Mouse (Mus musculus) kidney, postnatal 14 days (tissue): ENCODE results near the gene Eif2b5.

Experiments
- DNase-seq: peaks from one replicate; pipeline ENCODE4 v3.0.0; 2022; ENCODE audit warnings: mixed read lengths

The Eif2b5 gene

DNA sequence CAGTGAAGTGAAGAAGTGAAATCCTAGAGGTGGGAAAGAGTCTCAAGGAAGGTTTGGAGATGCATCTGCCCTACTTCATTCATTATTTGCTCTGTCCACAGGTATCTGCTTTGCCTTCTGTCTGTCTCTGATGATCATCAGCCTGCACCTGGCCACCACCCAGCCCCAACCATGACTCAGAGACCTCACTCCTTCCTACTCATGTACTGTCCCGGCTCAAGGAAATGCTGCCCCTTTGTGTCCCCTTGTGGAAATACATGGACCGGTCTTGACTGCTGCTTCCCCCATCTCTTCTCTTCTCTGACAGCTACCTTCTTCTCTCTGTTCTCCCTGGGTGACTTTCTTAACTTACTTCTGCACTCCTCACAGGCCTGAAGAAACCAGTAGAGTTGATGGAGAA is 8.0 kb upstream of the Eif2b5 start:
- DNase-seq = no peak

- no peak for DNase-seq
Measured at GRCm38 (mm10) chr16:20491301-20491700, 7.3 kb upstream of the Eif2b5 start.

- DNase-seq = no peak
Measured at GRCm38 (mm10) chr16:20493452-20493851, 5.2 kb upstream of the Eif2b5 start.

DNA sequence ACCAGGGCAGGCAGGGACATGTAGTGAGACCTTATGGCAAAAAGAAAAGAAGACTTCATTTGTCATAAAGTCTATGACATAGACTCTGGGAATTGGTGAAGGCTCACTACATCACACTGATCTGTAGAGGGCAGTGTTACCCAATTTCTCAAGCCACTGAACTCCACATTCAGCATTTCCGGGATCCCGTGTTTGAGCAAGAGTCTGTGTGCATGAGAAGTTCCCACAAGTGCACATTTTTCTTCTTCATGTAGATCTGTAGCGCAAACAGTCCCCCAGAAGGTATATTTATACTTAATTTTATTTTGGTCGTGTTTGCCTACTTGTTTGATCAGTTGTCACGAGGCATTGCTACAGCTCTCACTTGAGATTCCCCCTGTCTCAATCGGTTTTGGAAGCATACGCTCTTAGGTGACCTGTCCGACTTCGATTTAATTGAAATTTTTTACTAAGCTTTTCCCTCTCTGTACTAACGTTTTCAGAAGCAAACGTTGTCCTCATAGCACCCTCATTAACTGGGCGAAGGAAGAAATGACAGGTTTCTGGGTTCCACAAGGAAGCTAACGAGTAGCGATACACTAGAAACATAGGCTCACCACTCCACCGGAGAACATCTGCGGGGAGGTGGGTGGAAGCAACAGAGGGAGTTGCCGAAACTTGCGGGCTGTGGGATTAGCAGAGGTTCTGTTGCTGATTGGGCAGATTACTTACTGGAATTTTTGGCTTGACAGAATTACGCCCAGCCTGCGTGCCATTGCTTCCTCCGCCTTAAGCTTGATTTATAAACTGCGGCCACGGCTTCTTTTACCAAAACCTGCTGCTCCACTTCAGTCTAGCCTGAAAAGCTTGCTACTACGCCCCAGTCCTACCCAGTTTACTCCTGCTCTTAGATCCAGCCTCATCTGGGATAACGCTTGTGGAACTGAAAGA is 1.7 kb upstream of the Eif2b5 start:
- DNase-seq = peak; percentile 79

DNA sequence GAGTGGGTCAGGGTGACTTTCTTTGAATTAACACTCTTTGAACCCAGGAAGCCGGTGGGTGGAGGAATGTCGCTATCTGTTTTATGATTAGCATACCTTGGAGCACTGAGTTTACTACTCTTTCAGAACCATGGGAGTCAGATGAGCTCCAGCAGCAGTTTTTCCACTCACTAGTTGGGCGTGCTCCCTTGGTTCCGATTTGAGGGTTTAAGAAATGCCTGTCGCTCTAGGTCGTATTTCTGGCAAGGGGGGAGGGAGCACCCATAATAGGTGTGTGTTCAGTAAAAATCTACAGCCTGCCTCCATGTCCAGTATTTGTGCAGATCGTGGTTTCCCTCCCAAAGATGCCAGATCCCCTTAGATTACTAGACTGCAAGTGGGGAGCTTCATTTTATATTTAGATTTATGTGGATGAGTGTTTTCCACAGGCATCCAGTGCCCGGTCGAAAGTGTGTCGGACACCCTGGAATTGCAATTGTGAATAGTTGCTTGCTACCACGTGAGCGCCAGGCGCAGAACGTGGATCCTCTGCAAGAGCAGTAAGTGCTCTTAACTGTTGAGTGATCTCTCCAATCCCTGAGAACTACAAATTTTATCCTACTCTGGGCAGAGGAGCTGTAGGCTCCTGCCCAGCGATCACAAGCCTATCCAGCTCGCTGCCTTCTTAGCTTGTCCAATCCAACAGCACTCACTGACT is 489 bp upstream of the Eif2b5 start:
- DNase-seq = peak; percentile 37

DNA sequence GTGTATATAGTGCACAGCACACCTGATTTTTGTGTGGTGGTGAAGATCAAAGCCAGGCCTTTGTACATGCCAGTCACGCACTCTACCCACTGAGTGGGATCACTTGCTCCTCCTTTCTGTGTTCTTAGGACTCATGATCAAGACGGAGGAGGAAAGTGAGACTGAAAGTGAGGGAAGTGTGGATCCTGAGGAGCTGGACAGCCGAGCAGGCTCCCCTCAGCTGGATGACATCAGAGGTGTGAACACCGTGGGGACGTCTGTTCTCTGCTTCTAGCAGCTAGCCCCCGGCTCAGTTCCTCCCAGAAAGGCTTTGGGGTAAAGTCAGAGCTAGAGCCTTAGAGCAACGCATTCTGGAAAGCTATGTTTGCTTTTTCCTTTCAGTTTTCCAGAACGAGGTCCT is 7.4 kb downstream of the Eif2b5 start:
- no peak for DNase-seq

DNA sequence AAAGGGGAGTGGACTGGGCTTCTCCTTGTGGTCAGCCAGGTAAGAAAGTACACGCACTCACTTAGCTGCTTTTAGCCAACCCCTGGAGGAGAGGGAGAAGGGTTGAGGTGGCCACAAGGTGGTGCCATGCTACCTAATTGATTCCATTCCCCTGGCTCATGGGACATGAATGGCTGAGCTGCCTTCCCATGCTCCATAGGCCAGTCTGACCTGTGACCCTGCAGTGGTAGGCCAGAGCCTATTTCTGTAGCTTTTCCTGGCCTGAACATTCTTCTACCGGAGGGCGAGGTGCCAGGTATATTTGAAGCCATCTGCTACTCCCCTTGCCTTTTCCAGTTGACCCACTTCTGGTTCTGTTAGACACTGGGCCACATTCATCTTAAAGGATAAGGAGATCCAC is 10.7 kb downstream of the Eif2b5 start:
- DNase-seq = peak; percentile 66

- DNase-seq = no peak
Measured at GRCm38 (mm10) chr16:20511277-20511847, 12.7 kb downstream of the Eif2b5 start.

GRCm38 (mm10) chr16:20516032-20516431 is 17.4 kb downstream of the Eif2b5 start:
- peak; percentile 39 for DNase-seq

GRCm38 (mm10) chr16:20516726-20517201 is 18.1 kb downstream of the Eif2b5 start, which contains the start of gene Dvl3:
Gene Dvl3 (plus strand): TSS chr16:20516982.
- DNase-seq = peak; percentile 96

DNA sequence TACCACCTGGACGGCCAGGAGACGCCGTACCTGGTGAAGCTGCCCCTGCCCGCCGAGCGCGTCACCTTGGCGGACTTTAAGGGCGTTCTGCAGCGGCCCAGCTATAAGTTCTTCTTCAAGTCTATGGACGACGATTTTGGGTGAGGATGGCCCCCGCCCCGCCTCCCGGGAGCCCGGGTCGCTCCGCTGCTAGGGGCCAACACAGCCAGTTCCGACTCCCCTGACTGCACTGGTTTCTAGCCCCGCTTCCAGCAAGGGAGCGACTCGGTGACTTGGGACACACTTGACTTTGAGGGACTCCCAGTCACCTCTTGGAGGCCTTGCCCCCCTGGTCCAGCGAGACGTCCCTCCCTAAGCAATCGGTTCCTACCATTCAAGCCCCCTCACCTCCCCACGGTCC is 18.6 kb downstream of the Eif2b5 start:
- no peak for DNase-seq

DNA sequence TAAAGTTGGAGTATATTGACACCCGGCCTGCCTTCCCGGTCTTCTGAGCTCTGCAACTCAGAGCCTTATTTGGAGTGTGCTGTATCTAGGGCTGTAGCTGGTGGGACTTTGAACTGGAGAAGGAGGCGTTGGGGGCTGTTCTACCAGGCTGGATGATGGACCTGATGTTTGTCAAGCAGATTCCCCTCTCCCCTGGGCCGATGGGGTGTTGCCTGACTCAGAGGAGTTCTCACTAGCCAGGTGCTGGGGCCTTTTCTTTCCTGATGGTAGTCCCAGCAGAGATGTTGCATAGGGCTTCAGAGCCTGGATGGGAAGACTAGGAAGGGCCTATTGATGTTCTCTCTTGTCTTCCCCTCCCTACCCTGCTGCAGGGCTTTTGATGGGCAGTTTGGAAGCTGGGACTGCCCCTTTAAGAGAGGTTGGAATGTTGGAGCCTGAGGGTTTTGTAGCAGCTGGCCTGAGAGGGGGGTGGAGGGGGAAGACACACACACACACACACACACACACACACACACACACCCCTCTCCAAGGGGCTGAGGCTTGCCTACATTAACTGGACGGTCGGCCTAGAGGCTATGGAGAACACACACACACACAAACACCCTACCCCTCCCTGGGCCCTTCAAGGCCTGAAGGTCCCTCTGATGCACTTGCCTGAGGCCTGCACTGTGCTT is 19.2 kb downstream of the Eif2b5 start:
- DNase-seq = peak; percentile 67

DNA sequence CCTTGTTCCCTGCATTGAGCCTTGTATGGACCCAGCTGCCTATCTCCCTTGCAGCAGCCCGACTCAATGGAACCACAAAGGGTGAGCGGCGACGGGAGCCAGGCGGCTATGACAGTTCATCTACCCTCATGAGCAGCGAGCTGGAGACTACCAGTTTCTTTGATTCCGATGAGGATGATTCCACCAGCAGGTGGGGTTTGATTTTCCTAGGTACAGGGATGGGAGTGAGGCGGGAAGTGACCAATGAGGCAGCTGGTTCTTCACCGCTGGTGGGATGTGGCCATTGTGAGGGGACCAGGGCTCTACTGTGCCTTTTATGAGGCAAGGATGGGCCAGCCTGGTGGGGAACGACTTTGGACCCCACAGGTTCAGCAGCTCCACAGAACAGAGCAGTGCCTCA is 25.3 kb downstream of the Eif2b5 start:
- no peak for DNase-seq

DNA sequence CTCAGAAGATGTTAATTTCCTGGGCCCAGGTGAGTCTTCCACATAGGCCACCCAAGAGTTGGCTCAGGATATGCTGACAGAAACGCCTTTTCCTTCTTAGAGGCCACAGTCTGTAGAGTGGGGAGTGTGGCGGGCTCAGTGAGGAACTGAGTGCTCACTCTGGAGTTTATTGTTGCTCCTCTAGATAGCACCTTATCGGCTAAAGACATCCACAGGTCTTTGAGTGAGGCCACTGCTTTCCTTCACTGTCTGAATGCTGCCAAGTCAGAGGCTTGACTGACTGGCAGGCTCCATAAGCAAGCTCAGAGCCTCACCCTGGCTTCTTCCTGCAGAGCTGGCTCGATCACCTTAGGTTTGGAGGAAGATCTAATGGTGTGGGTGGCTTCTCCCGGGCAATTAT is 30.2 kb downstream of the Eif2b5 start:
- DNase-seq = no peak

DNA sequence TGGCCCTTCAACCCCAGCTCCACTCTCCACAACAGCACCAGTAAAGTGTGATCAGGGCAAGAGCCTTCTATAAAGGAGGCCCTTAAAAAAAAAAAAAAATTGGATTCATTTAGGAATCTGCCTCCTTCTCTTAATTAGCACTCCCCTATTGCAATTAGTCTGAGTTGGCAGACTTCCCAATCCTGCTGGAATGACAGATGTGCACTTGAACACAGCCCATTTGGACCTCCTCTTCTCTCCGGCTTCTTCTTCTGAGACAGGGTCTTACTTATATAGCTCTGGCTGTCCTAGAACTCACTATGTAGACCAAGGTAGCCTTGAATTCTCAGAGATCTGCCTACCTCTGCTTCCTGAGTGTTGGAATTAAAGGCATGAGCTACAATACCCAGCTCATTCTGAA is 30.8 kb downstream of the Eif2b5 start:
- no peak for DNase-seq

DNA sequence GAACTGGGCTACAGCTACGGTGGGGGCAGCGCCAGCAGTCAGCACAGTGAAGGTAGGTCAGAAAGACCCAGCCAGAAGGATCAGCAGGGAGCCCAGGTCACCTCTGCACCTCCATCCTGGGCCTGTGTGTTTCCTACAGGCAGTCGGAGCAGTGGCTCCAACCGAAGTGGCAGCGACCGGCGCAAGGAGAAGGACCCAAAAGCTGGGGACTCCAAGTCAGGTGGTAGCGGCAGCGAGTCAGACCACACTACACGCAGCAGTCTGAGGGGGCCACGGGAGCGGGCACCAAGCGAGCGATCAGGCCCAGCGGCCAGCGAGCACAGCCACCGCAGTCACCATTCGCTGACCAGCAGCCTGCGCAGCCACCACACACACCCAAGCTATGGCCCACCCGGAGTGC is 32.3 kb downstream of the Eif2b5 start:
- DNase-seq = no peak

- no peak for DNase-seq
Measured at GRCm38 (mm10) chr16:20534617-20535295, 36.1 kb downstream of the Eif2b5 start.

DNA sequence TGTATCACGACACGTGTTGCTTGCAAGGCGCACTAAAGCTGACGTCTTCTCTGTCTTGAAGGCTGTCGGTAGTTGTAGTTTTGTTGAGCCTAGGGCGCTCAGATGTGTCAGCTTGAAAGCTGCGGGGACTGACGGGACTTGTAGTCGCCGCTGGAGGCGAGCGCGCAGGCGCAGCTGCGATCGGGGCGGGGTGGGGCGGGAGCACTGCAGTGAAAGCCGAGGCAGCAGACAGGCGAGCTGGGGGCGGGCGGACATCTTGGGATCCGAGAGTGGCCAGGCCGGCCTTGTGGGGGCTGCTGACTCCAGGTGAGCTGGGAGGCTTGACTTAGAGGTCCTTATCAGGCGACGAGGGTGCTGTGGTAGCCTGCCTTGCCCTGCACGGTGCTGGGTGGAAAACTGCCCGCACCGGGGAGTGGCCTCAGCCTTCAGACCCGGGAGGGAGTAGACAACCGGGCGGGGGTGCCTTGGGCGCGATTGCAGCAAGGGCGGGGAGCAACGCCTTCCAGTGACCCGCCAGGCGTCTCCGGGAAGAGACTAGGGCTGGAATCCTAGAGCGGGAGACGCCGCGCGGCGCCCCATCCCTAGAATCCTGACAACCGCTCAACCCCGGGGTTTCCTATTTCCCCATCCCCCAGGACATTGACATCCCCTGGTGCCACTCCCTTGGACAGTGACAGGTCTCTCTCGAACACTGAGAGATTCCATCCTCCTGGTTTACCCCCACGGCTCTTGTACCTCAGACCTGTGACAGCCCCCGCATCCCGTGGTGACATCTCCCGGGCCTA is 36.9 kb downstream of the Eif2b5 start, which contains the start of gene Ap2m1:
Gene Ap2m1, plus strand, starts transcription at position 183 of the 785 bp plus-strand sequence.
- peak; percentile 97 for DNase-seq

DNA sequence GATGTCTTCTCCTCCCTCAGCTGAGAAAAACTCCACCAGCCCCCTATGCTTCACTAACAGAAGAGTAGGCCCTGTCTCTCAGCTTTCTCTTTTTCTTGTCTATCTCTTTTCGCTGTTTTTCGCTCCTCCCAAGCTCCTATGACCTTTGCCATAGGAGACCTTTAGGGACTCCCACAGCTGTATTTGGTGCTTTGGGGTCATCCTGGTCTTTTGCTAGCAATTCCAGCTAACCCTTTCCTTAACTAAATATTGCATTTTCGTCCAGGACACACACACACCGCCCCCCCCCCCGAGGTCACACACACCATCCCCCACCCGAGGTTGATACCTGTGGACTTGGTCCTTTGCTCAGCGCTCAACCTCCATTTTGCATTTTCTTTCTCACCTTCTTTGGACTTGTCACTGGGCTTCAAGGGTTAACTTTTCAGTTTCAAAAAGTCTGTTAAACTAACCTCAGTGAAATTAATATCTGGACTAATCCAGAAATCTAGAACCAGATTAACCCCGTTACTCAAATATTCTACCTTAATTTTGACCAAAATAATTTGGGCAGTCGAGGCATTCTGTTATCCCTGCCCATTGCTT is 37.6 kb downstream of the Eif2b5 start:
- no peak for DNase-seq

GRCm38 (mm10) chr16:20537071-20537471 is 38.5 kb downstream of the Eif2b5 start:
- DNase-seq = peak; percentile 82
